Mouse (Mus musculus) testis, adult 2 months (tissue): ENCODE measurements around the gene Adgrv1. TPM values are rescaled to one million over a fixed set of nuclear protein-coding genes. Genes with fewer than 3 reads are reported as not detected.

ENCODE experiments used
- H3K27ac ChIP-seq: fragments of 200-500 bp; 2 replicates; pipeline ENCODE4 v1.5.1; 2012; ENCODE audit warnings: low read depth, low read length; ENCODE audit not compliant: control insufficient read depth, insufficient read depth
- H3K27me3 ChIP-seq: fragments of 200-500 bp; 2 replicates; pipeline ENCODE4 v1.6.1; 2012; ENCODE audit warnings: mild to moderate bottlenecking, low read length, moderate library complexity; ENCODE audit not compliant: control insufficient read depth, insufficient read depth
- H3K36me3 ChIP-seq: fragments of 200-500 bp; 2 replicates; pipeline ENCODE4 v1.6.1; 2012; ENCODE audit warnings: mild to moderate bottlenecking, low read length; ENCODE audit not compliant: control insufficient read depth, insufficient read depth
- H3K4me1 ChIP-seq: fragments of 200-500 bp; 2 replicates; pipeline ENCODE4 v1.6.1; 2012; ENCODE audit warnings: low read length; ENCODE audit not compliant: control insufficient read depth, insufficient read depth
- H3K4me3 ChIP-seq: fragments of 200-500 bp; 2 replicates; pipeline ENCODE4 v1.5.1; 2012; ENCODE audit warnings: low read depth, mild to moderate bottlenecking, low read length, moderate library complexity, mixed read lengths; ENCODE audit not compliant: control insufficient read depth
- CTCF ChIP-seq: fragments of 200-500 bp; IDR thresholded peaks from 2 replicates; pipeline ENCODE4 v1.5.1; 2012; ENCODE audit warnings: low read depth, mild to moderate bottlenecking, inconsistent platforms, low read length, moderate library complexity; ENCODE audit not compliant: control insufficient read depth, insufficient read depth, insufficient replicate concordance
- POLR2A ChIP-seq: fragments of 200-500 bp; IDR thresholded peaks from 2 replicates; pipeline ENCODE4 v1.6.1; 2012; ENCODE audit warnings: low read depth, mild to moderate bottlenecking, inconsistent platforms, low read length, moderate library complexity; ENCODE audit not compliant: control insufficient read depth
- polyA plus RNA-seq: library from polyadenylated mRNA; depleted of rRNA; stranded (reverse); fragments of >200 nt; gene quantifications from 2 replicates; pipeline ENCODE4 v1.2.3, GENCODE M21; 2012

Gene Adgrv1
- polyA plus RNA-seq, 1 experiment: 6.7 TPM

DNA sequence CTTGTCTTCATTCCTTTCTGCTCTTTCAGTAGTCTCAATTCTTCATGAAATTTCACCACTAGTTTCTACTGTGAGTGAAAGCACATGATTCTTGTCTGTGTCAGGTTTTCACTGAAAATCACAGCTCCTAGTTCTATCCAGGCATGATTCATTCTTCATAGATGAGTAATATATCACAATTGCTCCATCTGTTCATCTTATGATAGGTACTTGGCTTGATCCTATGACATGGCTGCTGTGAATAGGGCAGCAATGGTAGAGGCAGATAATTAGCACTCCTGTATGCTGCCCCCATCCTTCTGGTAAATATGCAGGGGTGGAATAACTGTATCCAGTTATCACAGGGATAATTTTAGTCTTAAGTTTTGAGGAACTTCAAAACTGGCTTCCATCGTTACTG, 368.5 kb downstream of the Adgrv1 start:
- Histone ChIP-seq H3K27me3 (no peaks in the 10 kb centered on the region), H3K4me3 (no peak overlapping the region), H3K27ac (no peak overlapping the region), H3K36me3 (no peaks in the 10 kb centered on the region), H3K4me1 (no peaks in the 10 kb centered on the region)
- TF ChIP-seq CTCF (no peak), POLR2A (no peak)

DNA sequence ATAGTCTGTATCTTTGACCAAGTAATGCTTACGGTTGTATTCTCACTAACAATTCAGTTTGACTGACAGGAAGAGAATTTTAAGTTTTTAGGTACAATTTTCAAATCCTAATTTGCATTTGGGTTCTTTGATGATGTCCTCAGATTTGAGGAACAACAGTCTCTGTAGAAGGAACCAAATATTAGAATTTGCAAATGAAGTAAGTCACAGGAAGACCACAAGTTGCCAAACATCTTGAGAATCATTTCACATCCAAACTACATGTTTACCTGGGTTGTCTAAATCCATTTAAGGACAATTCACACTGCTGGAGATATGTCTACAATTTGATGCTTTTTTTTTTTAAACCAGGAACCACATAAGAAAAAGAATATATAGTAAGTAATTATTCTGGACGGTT, 391.8 kb downstream of the Adgrv1 start:
- Histone ChIP-seq H3K27me3 (no peaks in the 10 kb centered on the region), H3K36me3 (no peaks in the 10 kb centered on the region), H3K4me3 (no peak overlapping the region), H3K27ac (no peak overlapping the region), H3K4me1 (no peaks in the 10 kb centered on the region)
- TF ChIP-seq POLR2A: no peak
- no peak for TF ChIP-seq CTCF

DNA sequence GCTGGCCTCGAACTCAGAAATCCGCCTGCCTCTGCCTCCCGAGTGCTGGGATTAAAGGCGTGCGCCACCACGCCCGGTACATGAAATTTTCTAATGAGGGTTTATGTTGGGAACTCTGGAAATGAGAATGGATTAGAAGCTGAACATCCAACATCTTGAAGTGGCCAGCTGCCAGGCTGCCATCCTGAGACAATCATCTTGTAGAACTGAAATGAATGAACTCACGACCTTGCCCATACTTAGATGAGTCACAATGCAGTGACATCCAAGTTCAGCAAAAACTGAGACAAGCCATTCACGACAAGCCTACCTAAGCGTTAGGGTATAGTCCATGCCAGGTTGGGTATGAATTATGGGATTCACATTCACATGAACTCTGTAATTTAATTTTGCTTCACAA, 393.1 kb downstream of the Adgrv1 start:
- Histone ChIP-seq H3K27ac (no peak overlapping the region), H3K27me3 (no peaks in the 10 kb centered on the region), H3K36me3 (no peaks in the 10 kb centered on the region), H3K4me1 (no peaks in the 10 kb centered on the region), H3K4me3 (no peak overlapping the region)
- TF ChIP-seq CTCF (no peak), POLR2A (no peak)

DNA sequence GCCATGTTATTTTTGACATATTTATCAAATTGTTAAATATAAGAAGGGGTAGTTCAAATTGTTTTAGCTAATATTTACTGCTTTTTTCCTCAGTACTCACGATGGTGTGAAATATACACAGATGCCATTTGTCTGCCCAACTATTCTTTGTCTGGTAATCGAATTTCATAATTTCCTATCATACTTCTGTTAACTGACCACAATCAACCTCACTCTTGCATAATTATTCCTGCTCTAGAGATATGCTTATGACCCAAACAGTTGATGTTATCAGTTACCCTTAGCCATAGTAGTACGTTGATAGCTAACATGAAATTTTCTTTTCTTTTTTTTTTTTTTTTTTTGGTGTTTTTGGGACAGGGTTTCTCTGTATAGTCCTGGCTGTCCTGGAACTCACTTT, 393.5 kb downstream of the Adgrv1 start:
- no peak for TF ChIP-seq POLR2A
- no peak for TF ChIP-seq CTCF
- no peak overlapping the region for H3K4me3 ChIP-seq
- H3K27ac ChIP-seq: no peak overlapping the region
- H3K4me1 ChIP-seq: no peaks in the 10 kb centered on the region
- no peaks in the 10 kb centered on the region for H3K27me3 ChIP-seq
- H3K36me3 ChIP-seq: no peaks in the 10 kb centered on the region

DNA sequence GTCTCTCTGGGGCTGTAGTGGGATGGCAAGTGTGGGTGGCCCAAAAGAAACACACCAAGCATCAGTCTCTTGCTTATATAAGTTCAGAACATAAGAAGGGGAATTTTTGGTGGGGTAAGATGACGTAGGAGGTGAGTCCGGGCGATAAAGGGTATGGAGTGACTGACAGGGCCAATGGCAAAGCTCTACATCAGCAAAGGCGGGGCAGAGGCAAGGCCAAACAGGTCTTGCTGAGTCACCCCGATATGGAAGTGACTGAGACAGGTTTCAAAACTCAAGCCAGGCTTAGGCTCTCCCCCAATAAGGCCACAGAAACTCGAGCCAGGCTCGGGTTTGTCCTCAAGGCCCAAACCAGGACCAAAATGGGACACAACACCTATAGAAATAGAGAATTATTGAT, 394.1 kb downstream of the Adgrv1 start:
- H3K36me3 ChIP-seq: no peaks in the 10 kb centered on the region
- TF ChIP-seq POLR2A: no peak
- no peak for TF ChIP-seq CTCF
- H3K4me1 ChIP-seq: no peaks in the 10 kb centered on the region
- no peaks in the 10 kb centered on the region for H3K27me3 ChIP-seq
- no peak overlapping the region for H3K4me3 ChIP-seq
- H3K27ac ChIP-seq: no peak overlapping the region

DNA sequence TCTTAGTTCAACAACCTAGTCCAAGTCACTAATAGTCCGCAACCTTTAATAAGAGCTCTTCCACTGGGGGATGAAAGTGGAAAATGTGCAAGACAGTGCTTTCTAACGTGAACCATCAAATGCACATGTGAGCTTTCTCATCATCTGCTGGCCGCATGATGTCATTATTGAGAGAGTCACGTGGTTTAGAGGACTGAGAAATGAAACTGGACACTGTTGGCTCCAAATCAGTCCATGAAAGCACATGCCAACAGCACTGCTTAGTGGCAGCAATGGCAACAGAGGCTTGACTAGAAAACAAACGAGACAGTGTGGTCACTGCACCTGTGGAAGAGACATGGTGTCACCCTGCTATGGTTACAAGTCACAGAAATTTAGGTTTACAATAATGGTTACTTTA, 395.0 kb downstream of the Adgrv1 start:
- no peak for TF ChIP-seq CTCF
- TF ChIP-seq POLR2A: no peak

DNA sequence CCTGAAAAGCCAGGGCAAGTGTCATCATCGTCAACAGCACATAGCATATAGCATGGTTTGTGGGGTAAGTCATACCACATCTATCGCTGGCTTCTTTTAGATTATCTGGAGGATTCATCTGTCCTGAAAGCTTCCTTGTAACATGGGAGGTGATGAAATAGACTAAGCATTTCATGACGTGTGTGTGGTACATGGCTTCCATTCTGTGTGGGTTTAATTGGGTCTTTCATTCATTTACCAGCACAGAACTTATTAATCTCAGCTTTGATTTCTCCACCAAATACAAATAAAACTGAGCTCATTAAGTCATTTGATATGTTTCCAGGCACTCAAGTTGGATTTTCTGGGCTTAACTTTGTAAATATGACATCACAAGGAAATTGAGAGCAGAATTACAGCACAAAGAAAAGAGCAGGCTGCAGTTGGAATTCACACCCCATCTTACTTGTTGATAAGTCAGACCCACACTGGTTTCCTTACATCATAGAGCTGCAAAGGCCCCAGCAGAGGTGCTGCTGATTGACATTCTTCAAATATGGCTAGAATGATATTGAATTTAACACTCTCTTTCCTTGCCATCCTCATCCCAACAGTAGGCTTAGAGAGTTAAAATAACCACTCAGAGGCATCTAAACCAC, 396.1 kb downstream of the Adgrv1 start:
- TF ChIP-seq CTCF (no peak), POLR2A (no peak)
- no peak overlapping the region for H3K27ac ChIP-seq
- no peak overlapping the region for H3K4me3 ChIP-seq
- H3K27me3 ChIP-seq: no peaks in the 10 kb centered on the region
- H3K36me3 ChIP-seq: no peaks in the 10 kb centered on the region
- H3K4me1 ChIP-seq: no peaks in the 10 kb centered on the region

More for the DNA sequence above, 395.0 kb downstream of the Adgrv1 start:
- H3K4me1 ChIP-seq: no peaks in the 10 kb centered on the region
- H3K4me3 ChIP-seq: no peak overlapping the region
- no peak overlapping the region for H3K27ac ChIP-seq
- H3K27me3 ChIP-seq: no peaks in the 10 kb centered on the region
- no peaks in the 10 kb centered on the region for H3K36me3 ChIP-seq

DNA sequence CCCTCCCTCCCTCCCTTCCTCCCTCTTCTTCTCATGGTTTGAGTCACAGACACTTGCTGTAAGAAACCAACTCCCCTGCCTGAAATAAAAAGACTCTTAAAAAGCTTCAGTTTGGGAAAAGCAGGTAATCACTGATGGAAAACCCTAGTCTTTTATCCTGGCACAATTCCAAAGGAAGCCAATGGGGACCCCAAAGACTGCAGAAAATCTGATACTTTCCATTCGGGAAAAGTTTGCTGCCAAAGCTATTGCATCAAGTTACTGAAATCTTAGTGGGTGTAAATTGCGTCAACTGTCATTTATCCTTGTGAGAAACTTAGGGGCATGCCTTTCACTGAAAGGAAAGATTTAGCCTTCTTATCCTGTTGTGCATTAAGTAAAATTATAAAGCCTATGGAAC, 398.9 kb downstream of the Adgrv1 start:
- Histone ChIP-seq H3K4me3 (no peak overlapping the region), H3K27me3 (no peaks in the 10 kb centered on the region), H3K27ac (no peak overlapping the region), H3K36me3 (no peaks in the 10 kb centered on the region), H3K4me1 (no peaks in the 10 kb centered on the region)
- TF ChIP-seq POLR2A (no peak), CTCF (no peak)
